Mouse (Mus musculus) heart, postnatal 0 days (tissue): ENCODE measurements around the gene Gm3435. TPM values are rescaled to one million over a fixed set of nuclear protein-coding genes. Genes with fewer than 3 reads are reported as not detected.
"Not testable (repeated sequence)": the region's sequence is repeated elsewhere in the genome, so short reads cannot be mapped to it uniquely, and the experiment has no call there.

Source experiments
- ATAC-seq: fragments of 200-750 bp; cut with Nextera tagmentation; 2 replicates; pipeline ENCODE4 v1.8.0; 2017; ENCODE audit warnings: low read depth, moderate number of reproducible peaks, moderate library complexity; ENCODE audit not compliant: insufficient read depth
- DNase-seq: peaks from one replicate; pipeline ENCODE4 v3.0.0-alpha.2; 2016; ENCODE audit warnings: low spot score
- H3K27ac ChIP-seq: fragments of 300-500 bp; sonication (generic); 2 replicates; pipeline ENCODE4 v1.5.1; 2014; ENCODE audit warnings: low read depth, mild to moderate bottlenecking
- H3K27me3 ChIP-seq: fragments of 300-500 bp; sonication (generic); 2 replicates; pipeline ENCODE4 v1.6.1; 2014; ENCODE audit warnings: low read length, mixed read lengths; ENCODE audit not compliant: control insufficient read depth, insufficient read depth
- H3K36me3 ChIP-seq: fragments of 300-500 bp; sonication (generic); replicated peaks from 2 replicates; pipeline ENCODE4 v1.6.1; 2014; ENCODE audit warnings: low read length, mixed read lengths; ENCODE audit not compliant: control insufficient read depth, insufficient read depth
- H3K4me1 ChIP-seq: fragments of 300-500 bp; sonication (generic); 2 replicates; pipeline ENCODE4 v1.6.1; 2014; ENCODE audit warnings: antibody characterized with exemption; ENCODE audit not compliant: control insufficient read depth, insufficient read depth
- H3K4me2 ChIP-seq: fragments of 300-500 bp; sonication (generic); 2 replicates; pipeline ENCODE4 v1.6.1; 2014; ENCODE audit warnings: low read depth, mild to moderate bottlenecking, low read length, moderate library complexity
- H3K4me3 ChIP-seq: fragments of 300-500 bp; sonication (generic); 2 replicates; pipeline ENCODE4 v1.5.1; 2014; ENCODE audit warnings: low read depth, low read length
- H3K9ac ChIP-seq: fragments of 300-500 bp; sonication (generic); replicated peaks from 2 replicates; pipeline ENCODE4 v1.6.1; 2014; ENCODE audit warnings: low read depth, low read length, mixed read lengths
- H3K9me3 ChIP-seq: fragments of 300-500 bp; sonication (generic); replicated peaks from 2 replicates; pipeline ENCODE4 v1.6.1; 2016; ENCODE audit warnings: low read length; ENCODE audit not compliant: control insufficient read depth
- WGBS: fragments of 180-500 bp; shearing (Covaris S2); extraction: QIAGEN DNeasy Blood & Tissue Kit; methylation state at CpG from one replicate; pipeline ENCODE4 v1.1.7; 2014; 5-methylcytosine and 5-hydroxymethylcytosine counted together
- polyA plus RNA-seq: library from polyadenylated mRNA; unstranded; fragments of >200 nt; fragmentation: Nextera tagmentation; extraction: Ambion mirVana; gene quantifications from 2 replicates; pipeline ENCODE4 v1.2.1, GENCODE M21; 2015
- total RNA-seq: library from RNA; depleted of rRNA; stranded (reverse); fragments of >200 nt; gene quantifications from 2 replicates; pipeline ENCODE4 v1.2.3, GENCODE M21; 2014; ENCODE audit warnings: low replicate concordance

Gene Gm3435
- total and polyA plus RNA-seq, 2 experiments from 2014 or later: 6.2 TPM; not detected in 1

- not testable (repeated sequence) for DNase-seq
These were observed 19.8 kb upstream of the Gm3435 start for GRCm38 (mm10) chr17:14990116-14990702.

GRCm38 (mm10) chr17:14992522-14993138 is 17.3 kb upstream of the Gm3435 start:
- H3K36me3 ChIP-seq, H3K4me2 ChIP-seq, H3K9ac ChIP-seq, H3K4me3 ChIP-seq, H3K9me3 ChIP-seq, H3K27ac ChIP-seq, H3K4me1 ChIP-seq, DNase-seq, H3K27me3 ChIP-seq: not testable (repeated sequence)
- no CpG with 5 or more reads among the region's 98 CpGs for WGBS
- peak; percentile 88 for ATAC-seq

More at GRCm38 (mm10) chr17:14990116-14990702, 19.8 kb upstream of the Gm3435 start:
- not testable (repeated sequence) for H3K4me1 ChIP-seq, ATAC-seq, H3K36me3 ChIP-seq, H3K27me3 ChIP-seq, H3K27ac ChIP-seq, H3K9ac ChIP-seq, H3K4me3 ChIP-seq, H3K4me2 ChIP-seq, H3K9me3 ChIP-seq
- WGBS: 78% methylated on average over 4 of the region's 5 CpGs

GRCm38 (mm10) chr17:14993139-14993832 is 16.7 kb upstream of the Gm3435 start:
- not testable (repeated sequence) for H3K36me3 ChIP-seq, DNase-seq, H3K9ac ChIP-seq, H3K4me2 ChIP-seq, H3K27ac ChIP-seq, H3K27me3 ChIP-seq, H3K9me3 ChIP-seq, H3K4me1 ChIP-seq, H3K4me3 ChIP-seq
- WGBS: no CpG with 5 or more reads among the region's 47 CpGs
- ATAC-seq: peak; percentile 66

GRCm38 (mm10) chr17:14994140-14994539 is 15.8 kb upstream of the Gm3435 start:
- H3K27ac ChIP-seq, H3K9ac ChIP-seq, H3K36me3 ChIP-seq, ATAC-seq, DNase-seq, H3K9me3 ChIP-seq, H3K27me3 ChIP-seq, H3K4me1 ChIP-seq, H3K4me2 ChIP-seq, H3K4me3 ChIP-seq: not testable (repeated sequence)
- WGBS: no CpG with 5 or more reads among the region's 5 CpGs

- not testable (repeated sequence) for DNase-seq, ATAC-seq
- WGBS: no CpG with 5 or more reads among the region's 4 CpGs
These were observed 9.9 kb upstream of the Gm3435 start for GRCm38 (mm10) chr17:15000047-15000446.

GRCm38 (mm10) chr17:15009088-15009487 is 888 bp upstream of the Gm3435 start:
- not testable (repeated sequence) for DNase-seq, H3K9ac ChIP-seq, H3K36me3 ChIP-seq, H3K27me3 ChIP-seq, H3K27ac ChIP-seq, H3K4me2 ChIP-seq, H3K9me3 ChIP-seq, H3K4me1 ChIP-seq, H3K4me3 ChIP-seq
- 0 out of 2 replicates have a peak, but pooled peaks have one; percentile 15 for ATAC-seq
- no CpG with 5 or more reads among the region's 3 CpGs for WGBS

More at GRCm38 (mm10) chr17:15000047-15000446, 9.9 kb upstream of the Gm3435 start:
- not testable (repeated sequence) for H3K9me3 ChIP-seq, H3K27me3 ChIP-seq, H3K4me1 ChIP-seq, H3K36me3 ChIP-seq, H3K27ac ChIP-seq, H3K4me2 ChIP-seq, H3K4me3 ChIP-seq, H3K9ac ChIP-seq

- WGBS: 89% methylated on average over 3 of the region's 3 CpGs
- not testable (repeated sequence) for H3K4me1 ChIP-seq, H3K9ac ChIP-seq, H3K4me2 ChIP-seq, H3K27ac ChIP-seq, DNase-seq, H3K4me3 ChIP-seq, H3K27me3 ChIP-seq, ATAC-seq, H3K36me3 ChIP-seq, H3K9me3 ChIP-seq
These were observed 11.7 kb downstream of the Gm3435 start for GRCm38 (mm10) chr17:15021503-15022220.

- not testable (repeated sequence) for H3K9me3 ChIP-seq, H3K4me2 ChIP-seq, DNase-seq, H3K4me3 ChIP-seq, H3K27me3 ChIP-seq, H3K27ac ChIP-seq, H3K9ac ChIP-seq, H3K4me1 ChIP-seq, H3K36me3 ChIP-seq
- WGBS: no CpG with 5 or more reads among the region's 97 CpGs
- peak; percentile 84 for ATAC-seq
These were observed 14.0 kb downstream of the Gm3435 start for GRCm38 (mm10) chr17:15023878-15024492.
